Mouse (Mus musculus) neural tube, embryonic 13.5 days (tissue): ENCODE measurements at regions not wholly inside any gene's neighbourhood (a gene's known extent, or its start where the extent isn't known, plus 50 kb on each side); places are given as distances from the start of the nearest gene placed in this dataset.

ENCODE experiments used
- ATAC-seq: fragments of 200-750 bp; cut with Nextera tagmentation; 2 replicates; pipeline ENCODE4 v1.8.0; 2017; ENCODE audit warnings: low read depth, mild to moderate bottlenecking, moderate TSS enrichment, moderate library complexity
- H3K27ac ChIP-seq: fragments of 300-500 bp; sonication (generic); replicated peaks from 2 replicates; pipeline ENCODE4 v1.5.1; 2015; ENCODE audit warnings: moderate library complexity, mild to moderate bottlenecking, inconsistent platforms
- H3K27me3 ChIP-seq: fragments of 300-500 bp; sonication (generic); 2 replicates; pipeline ENCODE4 v1.6.1; 2015; ENCODE audit warnings: mild to moderate bottlenecking, inconsistent platforms
- H3K36me3 ChIP-seq: fragments of 300-500 bp; sonication (generic); 2 replicates; pipeline ENCODE4 v1.6.1; 2015; ENCODE audit warnings: mild to moderate bottlenecking, inconsistent platforms
- H3K4me1 ChIP-seq: fragments of 300-500 bp; sonication (generic); replicated peaks from 2 replicates; pipeline ENCODE4 v1.6.1; 2015; ENCODE audit warnings: inconsistent platforms
- H3K4me2 ChIP-seq: fragments of 300-500 bp; sonication (generic); 2 replicates; pipeline ENCODE4 v1.6.1; 2015; ENCODE audit warnings: inconsistent platforms, mild to moderate bottlenecking, moderate library complexity
- H3K4me3 ChIP-seq: fragments of 300-500 bp; sonication (generic); 2 replicates; pipeline ENCODE4 v1.5.1; 2015; ENCODE audit warnings: mild to moderate bottlenecking, inconsistent platforms
- H3K9ac ChIP-seq: fragments of 300-500 bp; sonication (generic); 2 replicates; pipeline ENCODE4 v1.6.1; 2015; ENCODE audit warnings: moderate library complexity, mild to moderate bottlenecking, inconsistent platforms
- H3K9me3 ChIP-seq: fragments of 300-500 bp; sonication (generic); 2 replicates; pipeline ENCODE4 v1.6.1; 2016; ENCODE audit warnings: inconsistent platforms
- WGBS: fragments of 180-500 bp; shearing (Covaris S2); methylation state at CpG from one replicate; pipeline ENCODE4 v1.1.7; 2015; 5-methylcytosine and 5-hydroxymethylcytosine counted together

GRCm38 (mm10) chr1:137141372-137141771, 181.1 kb upstream of the Nr5a2 start:
- ATAC-seq = no peak
- 83% methylated on average over 5 of the region's 5 CpGs for WGBS
- no peak overlapping the region for H3K4me2 ChIP-seq

GRCm38 (mm10) chr1:137136156-137136555, 175.9 kb upstream of the Nr5a2 start:
- Histone ChIP-seq H3K4me3 (no peak overlapping the region), H3K27me3 (no peaks in the 10 kb centered on the region), H3K4me1 (peaks cover 10% of the 10 kb centered on the region; the same call in 1 of the 2 replicates), H3K9ac (no peak overlapping the region), H3K4me2 (no peak overlapping the region), H3K27ac (no peak overlapping the region), H3K36me3 (no peaks in the 10 kb centered on the region), H3K9me3 (no peaks in the 10 kb centered on the region)
- no peak for ATAC-seq
- 77% methylated on average over 7 of the region's 7 CpGs for WGBS

More at GRCm38 (mm10) chr1:137141372-137141771, 181.1 kb upstream of the Nr5a2 start:
- H3K36me3 ChIP-seq = no peaks in the 10 kb centered on the region
- no peak overlapping the region for H3K27ac ChIP-seq
- H3K4me1 ChIP-seq = peaks cover 6% of the 10 kb centered on the region; the same call in 1 of the 2 replicates
- no peaks in the 10 kb centered on the region for H3K27me3 ChIP-seq
- no peak overlapping the region for H3K9ac ChIP-seq
- H3K4me3 ChIP-seq = no peak overlapping the region
- no peaks in the 10 kb centered on the region for H3K9me3 ChIP-seq

- no peak overlapping the region for H3K27ac ChIP-seq
- no peak overlapping the region for H3K9ac ChIP-seq
- peaks cover 28% of the 10 kb centered on the region for H3K4me1 ChIP-seq
- no peak overlapping the region for H3K4me2 ChIP-seq
- no peaks in the 10 kb centered on the region for H3K9me3 ChIP-seq
- peak; percentile 44 for ATAC-seq
- H3K27me3 ChIP-seq = no peaks in the 10 kb centered on the region
- 23% methylated on average over 7 of the region's 7 CpGs for WGBS
- no peaks in the 10 kb centered on the region for H3K36me3 ChIP-seq
- no peak overlapping the region for H3K4me3 ChIP-seq
Observed at GRCm38 (mm10) chr1:137133734-137134133, 173.5 kb upstream of the Nr5a2 start.

GRCm38 (mm10) chr1:137130264-137130663, 170.0 kb upstream of the Nr5a2 start:
- WGBS = 60% methylated on average over 3 of the region's 3 CpGs
- no peak overlapping the region for H3K27ac ChIP-seq
- peaks cover 28% of the 10 kb centered on the region for H3K4me1 ChIP-seq
- ATAC-seq = no peak
- no peak overlapping the region for H3K4me2 ChIP-seq
- no peaks in the 10 kb centered on the region for H3K27me3 ChIP-seq
- H3K9me3 ChIP-seq = no peaks in the 10 kb centered on the region
- no peak overlapping the region for H3K9ac ChIP-seq
- H3K4me3 ChIP-seq = no peak overlapping the region
- no peaks in the 10 kb centered on the region for H3K36me3 ChIP-seq

GRCm38 (mm10) chr1:137129116-137129515, 168.9 kb upstream of the Nr5a2 start:
- no peak for ATAC-seq
- Histone ChIP-seq H3K27me3 (no peaks in the 10 kb centered on the region), H3K9ac (no peak overlapping the region), H3K4me1 (peaks cover 27% of the 10 kb centered on the region), H3K4me2 (peak overlapping the region; percentile 28; the same call in 1 of the 2 replicates), H3K4me3 (no peak overlapping the region), H3K9me3 (no peaks in the 10 kb centered on the region), H3K27ac (no peak overlapping the region), H3K36me3 (no peaks in the 10 kb centered on the region)
- WGBS = 34% methylated on average over 9 of the region's 9 CpGs

- 75% methylated on average over 3 of the region's 3 CpGs for WGBS
- ATAC-seq = no peak
- no peak overlapping the region for H3K4me2 ChIP-seq
- no peaks in the 10 kb centered on the region for H3K27me3 ChIP-seq
- H3K9ac ChIP-seq = no peak overlapping the region
- H3K27ac ChIP-seq = no peak overlapping the region
- no peaks in the 10 kb centered on the region for H3K9me3 ChIP-seq
- no peak overlapping the region for H3K4me3 ChIP-seq
- no peaks in the 10 kb centered on the region for H3K4me1 ChIP-seq
- no peaks in the 10 kb centered on the region for H3K36me3 ChIP-seq
Observed at GRCm38 (mm10) chr1:137117866-137118265, 157.6 kb upstream of the Nr5a2 start.

GRCm38 (mm10) chr1:137106444-137106843, 146.2 kb upstream of the Nr5a2 start:
- Histone ChIP-seq H3K27ac (no peak overlapping the region), H3K36me3 (no peaks in the 10 kb centered on the region), H3K9me3 (no peaks in the 10 kb centered on the region), H3K4me3 (no peak overlapping the region), H3K27me3 (no peaks in the 10 kb centered on the region), H3K4me1 (no peaks in the 10 kb centered on the region), H3K4me2 (no peak overlapping the region), H3K9ac (no peak overlapping the region)
- WGBS = 88% methylated on average over 2 of the region's 2 CpGs
- ATAC-seq = no peak

- Histone ChIP-seq H3K9me3 (no peaks in the 10 kb centered on the region), H3K4me1 (peaks cover 7% of the 10 kb centered on the region; the same call in 1 of the 2 replicates), H3K9ac (no peak overlapping the region), H3K36me3 (no peaks in the 10 kb centered on the region), H3K4me3 (no peak overlapping the region), H3K27ac (no peak overlapping the region), H3K4me2 (no peak overlapping the region), H3K27me3 (no peaks in the 10 kb centered on the region)
- WGBS = 6% methylated on average over 9 of the region's 9 CpGs
- ATAC-seq = no peak
Observed at GRCm38 (mm10) chr1:137091762-137092161, 131.5 kb upstream of the Nr5a2 start.

GRCm38 (mm10) chr1:137088148-137088547, 127.9 kb upstream of the Nr5a2 start:
- Histone ChIP-seq H3K4me2 (no peak overlapping the region), H3K27me3 (no peaks in the 10 kb centered on the region), H3K4me1 (peaks cover 7% of the 10 kb centered on the region; the same call in 1 of the 2 replicates), H3K27ac (no peak overlapping the region), H3K4me3 (no peak overlapping the region), H3K9me3 (no peaks in the 10 kb centered on the region), H3K36me3 (no peaks in the 10 kb centered on the region), H3K9ac (no peak overlapping the region)
- 48% methylated on average over 10 of the region's 10 CpGs for WGBS
- ATAC-seq = no peak

GRCm38 (mm10) chr1:137086766-137087165, 126.5 kb upstream of the Nr5a2 start:
- H3K36me3 ChIP-seq = no peaks in the 10 kb centered on the region
- 84% methylated on average over 3 of the region's 3 CpGs for WGBS
- H3K4me2 ChIP-seq = no peak overlapping the region
- H3K4me1 ChIP-seq = peaks cover 6% of the 10 kb centered on the region; the same call in 1 of the 2 replicates
- H3K9me3 ChIP-seq = no peaks in the 10 kb centered on the region
- H3K9ac ChIP-seq = no peak overlapping the region
- no peaks in the 10 kb centered on the region for H3K27me3 ChIP-seq
- ATAC-seq = no peak
- no peak overlapping the region for H3K4me3 ChIP-seq
- H3K27ac ChIP-seq = no peak overlapping the region

- Histone ChIP-seq H3K4me3 (no peak overlapping the region), H3K4me2 (no peak overlapping the region), H3K9ac (no peak overlapping the region), H3K9me3 (no peaks in the 10 kb centered on the region), H3K27ac (no peak overlapping the region), H3K27me3 (no peaks in the 10 kb centered on the region), H3K36me3 (no peaks in the 10 kb centered on the region), H3K4me1 (0 out of 2 replicates have a peak, but pooled peaks cover 4% of the 10 kb centered on the region)
- 74% methylated on average over 1 of the region's 1 CpGs for WGBS
- no peak for ATAC-seq
Observed at GRCm38 (mm10) chr1:137083500-137083899, 123.3 kb upstream of the Nr5a2 start.

GRCm38 (mm10) chr1:137079401-137080003, 119.3 kb upstream of the Nr5a2 start:
- WGBS = 80% methylated on average over 11 of the region's 11 CpGs
- Histone ChIP-seq H3K4me2 (no peak overlapping the region), H3K9ac (no peak overlapping the region), H3K27ac (no peak overlapping the region), H3K4me3 (no peak overlapping the region), H3K36me3 (no peaks in the 10 kb centered on the region), H3K27me3 (no peaks in the 10 kb centered on the region), H3K9me3 (no peaks in the 10 kb centered on the region), H3K4me1 (0 out of 2 replicates have a peak, but pooled peaks cover 3% of the 10 kb centered on the region)
- no peak for ATAC-seq

GRCm38 (mm10) chr1:137074787-137075186, 114.5 kb upstream of the Nr5a2 start:
- Histone ChIP-seq H3K4me1 (peaks cover 3% of the 10 kb centered on the region; the same call in 1 of the 2 replicates), H3K9me3 (no peaks in the 10 kb centered on the region), H3K27ac (no peak overlapping the region), H3K9ac (no peak overlapping the region), H3K4me2 (peak overlapping the region; percentile 36; the same call in 1 of the 2 replicates), H3K27me3 (no peaks in the 10 kb centered on the region), H3K36me3 (no peaks in the 10 kb centered on the region), H3K4me3 (no peak overlapping the region)
- WGBS = 54% methylated on average over 9 of the region's 9 CpGs
- ATAC-seq = peak; percentile 61; the same call in 1 of the 2 replicates
